Mouse (Mus musculus): ENCODE results near the gene Riok1. TPM values are rescaled to one million over a fixed set of nuclear protein-coding genes. Genes with fewer than 3 reads are reported as not detected.

Gene Riok1
- total RNA-seq, 2 experiments from 2014 or later: 80.5 to 98.5 TPM

DNA sequence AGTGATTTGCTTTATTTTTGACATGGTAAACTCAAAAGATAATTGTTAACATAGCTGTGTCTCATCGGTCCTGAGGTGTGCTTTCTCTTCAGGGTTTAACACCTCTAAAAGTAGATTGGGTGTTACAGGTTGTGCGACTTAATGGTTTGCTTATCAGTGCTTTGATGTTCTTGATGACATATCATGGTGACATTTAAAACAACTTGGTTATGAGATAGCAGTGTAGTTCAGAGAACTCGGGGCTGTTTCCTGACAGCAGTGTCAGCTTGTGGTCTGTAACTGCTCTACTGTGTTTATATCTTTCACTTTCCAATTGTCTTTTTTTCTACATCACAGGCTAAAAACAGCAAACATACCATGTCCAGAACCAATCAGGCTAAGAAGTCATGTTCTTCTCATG is 13.1 kb downstream of the Riok1 start:
- no peak for ATAC-seq (replicated peaks; ENCODE audit: low FRiP score, low TSS enrichment, poor library complexity, severe bottlenecking)

DNA sequence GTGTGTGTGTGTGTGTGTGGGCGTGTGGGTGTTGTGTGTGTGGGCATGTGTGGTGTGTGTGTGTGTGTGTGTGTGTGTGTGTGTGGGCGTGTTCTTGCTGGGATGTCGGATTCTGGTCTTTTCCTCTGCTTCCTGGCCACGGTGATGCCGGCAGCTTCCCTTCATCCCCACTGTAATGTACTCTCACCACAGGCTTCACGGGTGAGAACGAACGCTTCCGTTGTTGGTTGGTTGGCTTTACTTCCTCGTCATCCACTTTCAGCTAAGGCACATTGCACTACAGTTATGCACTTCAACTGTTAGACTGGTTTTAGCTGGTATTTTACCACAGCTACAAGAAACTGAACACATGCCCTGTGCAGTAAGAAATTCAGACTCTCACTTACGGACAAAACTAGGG is 25.9 kb downstream of the Riok1 start:
- ATAC-seq (replicated peaks; ENCODE audit: low FRiP score, low TSS enrichment, poor library complexity, severe bottlenecking): no peak

DNA sequence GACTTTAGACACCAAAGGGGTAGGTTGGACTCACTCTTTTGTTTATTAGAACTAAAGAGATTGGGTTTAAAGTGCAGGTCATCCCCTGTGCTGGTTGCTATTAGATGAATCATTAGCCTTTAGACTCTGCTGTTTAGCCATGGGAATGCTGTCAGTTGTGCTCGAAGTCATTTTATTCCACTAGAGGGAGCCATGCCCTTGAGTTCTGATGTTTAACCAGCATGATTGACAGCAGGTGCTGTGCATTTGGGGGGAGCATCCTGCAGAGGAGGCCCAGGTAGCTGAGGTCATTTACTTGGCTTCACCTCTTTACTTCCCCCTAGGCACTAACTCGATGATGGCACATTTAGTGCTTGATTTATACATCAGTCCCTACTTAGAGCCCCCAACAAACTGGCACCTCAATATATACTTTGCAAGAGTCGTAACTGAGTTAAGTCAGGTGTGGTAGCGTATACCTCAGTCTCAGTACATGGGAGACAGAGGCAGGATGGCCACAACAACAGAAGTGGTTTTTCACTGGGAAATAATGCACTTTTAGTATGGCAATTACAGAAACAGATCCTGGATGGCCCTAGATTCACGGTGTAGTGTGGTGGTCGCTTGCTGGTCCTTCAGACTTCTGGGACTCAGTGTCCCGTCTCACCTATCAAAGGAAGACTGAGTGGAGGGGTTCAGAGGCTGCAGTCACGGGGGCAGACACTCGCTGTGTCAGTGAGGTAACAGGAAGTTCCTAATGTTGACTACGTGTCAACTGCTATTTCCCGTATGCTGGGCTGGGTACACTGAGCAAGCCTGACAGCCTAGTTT is 28.3 kb downstream of the Riok1 start:
- peak; percentile 77 for ATAC-seq (replicated peaks; ENCODE audit: low FRiP score, low TSS enrichment, poor library complexity, severe bottlenecking)

DNA sequence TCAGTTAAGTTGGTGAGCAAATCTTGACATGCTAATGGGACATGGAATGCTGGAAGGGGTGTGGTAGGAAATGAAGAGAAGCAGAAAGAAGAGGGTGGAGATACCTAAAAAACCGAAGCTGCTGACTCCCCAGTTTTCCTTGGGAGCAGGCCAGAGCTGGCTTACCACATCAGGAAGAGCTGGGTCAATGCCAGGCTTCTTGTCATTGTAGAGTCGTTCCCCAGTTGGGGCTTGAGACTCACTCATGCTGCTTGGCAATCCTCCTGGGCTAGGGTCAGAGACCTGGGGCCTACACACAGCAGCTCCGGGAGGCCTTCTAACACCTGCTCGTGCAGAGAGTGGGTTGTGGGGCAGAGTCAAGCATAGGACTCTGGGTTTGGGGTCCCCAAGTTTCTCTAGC is 34.1 kb downstream of the Riok1 start:
- no peak for ATAC-seq (replicated peaks; ENCODE audit: low FRiP score, low TSS enrichment, poor library complexity, severe bottlenecking)

- ATAC-seq (replicated peaks; ENCODE audit: low FRiP score, low TSS enrichment, poor library complexity, severe bottlenecking): peak; percentile 81
Observed at GRCm38 (mm10) chr13:38073374-38074307, 36.8 kb downstream of the Riok1 start.

- ATAC-seq (replicated peaks; ENCODE audit: low FRiP score, low TSS enrichment, poor library complexity, severe bottlenecking): peak; percentile 13
Observed at GRCm38 (mm10) chr13:38074404-38074803, 37.6 kb downstream of the Riok1 start.

DNA sequence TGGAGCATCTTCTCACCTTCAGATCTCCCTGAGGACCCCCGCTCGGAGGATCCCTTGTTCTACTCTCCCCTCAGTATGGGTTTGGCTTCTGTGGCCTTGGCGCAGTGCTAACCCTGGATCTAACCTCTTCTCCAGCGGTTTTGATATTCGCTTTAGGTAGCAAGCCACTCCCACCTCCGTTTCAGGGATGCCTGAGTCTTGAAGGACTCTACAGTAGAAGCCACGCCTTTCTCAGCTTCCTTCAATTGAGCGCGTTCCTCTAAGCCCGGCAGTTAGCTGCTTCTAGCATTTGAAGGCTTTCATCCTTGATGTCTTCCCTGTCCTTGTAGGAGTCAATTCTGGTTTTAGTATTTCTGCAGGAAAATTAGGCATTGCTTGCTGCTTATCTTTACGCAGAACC is 40.3 kb downstream of the Riok1 start:
- ATAC-seq (replicated peaks; ENCODE audit: low FRiP score, low TSS enrichment, poor library complexity, severe bottlenecking): 0 out of 2 replicates have a peak, but pooled peaks have one; percentile 26

GRCm38 (mm10) chr13:38078836-38079235 is 42.0 kb downstream of the Riok1 start:
- no peak for ATAC-seq (replicated peaks; ENCODE audit: low FRiP score, low TSS enrichment, poor library complexity, severe bottlenecking)

- ATAC-seq (replicated peaks; ENCODE audit: low FRiP score, low TSS enrichment, poor library complexity, severe bottlenecking): no peak
Observed at GRCm38 (mm10) chr13:38079366-38079765, 42.6 kb downstream of the Riok1 start.

DNA sequence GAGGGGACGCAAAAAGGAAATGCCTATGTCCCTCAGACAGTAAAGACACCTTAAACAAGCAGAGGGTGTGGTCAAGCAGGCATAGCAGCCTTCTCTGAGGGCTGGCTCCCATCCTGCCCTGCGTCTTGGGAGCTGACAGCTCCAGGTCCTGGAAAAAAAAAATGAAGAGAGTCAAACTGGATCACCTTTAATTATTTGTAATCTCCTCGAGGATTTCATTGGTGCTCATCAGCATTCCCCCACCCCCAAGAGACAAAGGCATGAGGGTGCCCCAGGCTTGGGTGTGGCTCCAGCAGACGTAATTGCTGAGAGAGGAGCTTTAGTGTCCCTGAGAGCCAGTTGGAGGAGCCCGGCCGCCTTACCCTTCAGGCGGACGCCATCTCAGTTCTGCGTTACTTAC is 43.2 kb downstream of the Riok1 start:
- ATAC-seq (replicated peaks; ENCODE audit: low FRiP score, low TSS enrichment, poor library complexity, severe bottlenecking): no peak

DNA sequence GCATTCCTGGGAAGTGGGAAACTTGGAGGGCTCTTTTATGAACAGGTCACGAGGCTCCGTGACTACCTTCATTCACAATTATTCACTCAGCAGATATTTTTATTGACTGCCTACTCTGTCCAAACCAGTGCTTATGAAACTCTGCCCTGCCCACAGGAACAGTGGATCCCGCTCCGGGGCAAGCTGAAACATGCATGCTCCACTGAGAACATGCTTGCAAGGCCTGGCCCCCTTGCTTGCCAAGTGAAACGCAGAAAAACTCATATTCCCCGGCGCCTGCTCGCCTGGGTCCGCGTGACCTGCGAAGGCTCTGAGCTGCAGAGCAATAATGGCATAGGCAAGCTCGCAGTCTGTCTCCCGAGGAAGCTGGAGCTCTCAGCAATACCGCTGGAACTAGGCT is 43.9 kb downstream of the Riok1 start:
- no peak for ATAC-seq (replicated peaks; ENCODE audit: low FRiP score, low TSS enrichment, poor library complexity, severe bottlenecking)

DNA sequence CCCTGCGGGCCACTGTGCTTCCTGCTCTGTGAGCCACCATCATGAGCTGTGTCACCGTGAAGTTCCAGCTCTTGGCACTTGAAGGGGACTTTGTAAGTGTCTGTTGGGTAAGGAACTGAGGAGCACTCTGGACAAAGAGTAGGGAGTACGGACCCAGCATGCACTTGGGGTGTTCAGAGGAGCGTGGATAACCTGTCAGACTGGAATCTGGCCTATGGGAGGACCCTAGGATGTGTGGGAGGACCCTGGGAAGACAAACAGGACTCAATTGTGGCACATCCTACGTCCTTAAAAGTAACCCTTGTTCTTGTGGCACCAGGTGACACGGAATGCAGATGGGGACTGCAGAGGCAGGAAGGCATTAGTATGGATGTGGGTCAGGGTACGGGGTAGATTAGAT is 44.4 kb downstream of the Riok1 start:
- ATAC-seq (replicated peaks; ENCODE audit: low FRiP score, low TSS enrichment, poor library complexity, severe bottlenecking): no peak

DNA sequence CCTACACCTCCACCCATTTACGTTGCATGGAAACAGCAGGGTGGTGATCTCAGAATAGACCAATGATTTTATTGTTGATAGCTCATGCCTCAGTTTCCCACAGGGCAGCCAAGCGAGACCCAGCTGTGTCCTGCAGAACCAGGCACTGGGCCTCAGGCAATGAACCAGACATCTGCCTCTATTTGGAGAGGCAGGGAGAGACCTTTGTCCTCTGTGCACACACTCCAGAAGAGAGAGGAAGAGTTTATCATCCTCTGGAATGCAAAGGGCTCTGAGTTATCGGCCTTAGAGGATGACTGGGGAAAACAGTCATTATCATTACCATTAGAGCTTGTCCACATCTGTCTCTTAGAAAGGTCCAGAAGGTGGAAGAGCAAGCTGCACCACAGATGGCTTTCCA is 49.9 kb downstream of the Riok1 start:
- ATAC-seq (replicated peaks; ENCODE audit: low FRiP score, low TSS enrichment, poor library complexity, severe bottlenecking): no peak

- ATAC-seq (replicated peaks; ENCODE audit: low FRiP score, low TSS enrichment, poor library complexity, severe bottlenecking): no peak
Observed at GRCm38 (mm10) chr13:38088008-38088407, 51.2 kb downstream of the Riok1 start.

GRCm38 (mm10) chr13:38089449-38089848 is 52.7 kb downstream of the Riok1 start:
- ATAC-seq (replicated peaks; ENCODE audit: low FRiP score, low TSS enrichment, poor library complexity, severe bottlenecking): no peak

DNA sequence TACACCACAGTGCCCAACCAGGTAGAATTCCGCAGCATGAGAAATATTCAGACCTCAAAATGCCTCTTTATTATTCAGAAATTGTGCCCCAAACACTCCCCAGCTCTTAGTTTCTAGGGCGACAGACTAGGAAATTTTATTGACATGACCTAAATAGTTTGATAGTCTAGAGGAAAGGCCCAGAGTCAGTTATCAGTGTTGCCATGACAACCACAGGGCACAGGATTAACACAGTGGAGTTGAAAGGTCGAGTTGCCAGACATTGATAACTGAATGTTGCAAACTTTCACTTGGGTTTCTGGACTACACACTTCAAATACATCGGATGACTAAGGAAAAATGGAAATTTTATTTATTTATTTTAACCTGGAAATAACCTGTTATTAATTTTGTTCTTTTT is 53.1 kb downstream of the Riok1 start:
- no peak for ATAC-seq (replicated peaks; ENCODE audit: low FRiP score, low TSS enrichment, poor library complexity, severe bottlenecking)

DNA sequence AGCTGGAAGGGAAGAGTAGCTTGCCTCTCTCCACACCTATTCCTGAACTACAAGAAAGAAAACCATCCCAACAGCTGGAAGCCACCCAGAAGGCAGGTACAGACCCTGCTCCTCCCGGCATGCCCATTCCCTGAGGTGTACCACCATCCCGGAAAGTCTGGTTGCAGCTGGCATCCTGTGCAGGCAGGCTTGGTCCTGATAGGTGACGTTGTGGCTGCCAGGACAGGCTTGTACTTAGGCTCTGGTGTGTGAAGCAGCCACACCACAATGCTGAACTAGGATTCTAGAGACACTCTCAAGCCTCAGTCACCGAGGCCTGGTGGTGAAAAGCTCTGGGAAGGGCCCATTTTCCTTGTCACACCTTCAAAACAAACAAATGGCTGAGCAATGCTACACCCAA is 59.4 kb downstream of the Riok1 start:
- ATAC-seq (replicated peaks; ENCODE audit: low FRiP score, low TSS enrichment, poor library complexity, severe bottlenecking): no peak

DNA sequence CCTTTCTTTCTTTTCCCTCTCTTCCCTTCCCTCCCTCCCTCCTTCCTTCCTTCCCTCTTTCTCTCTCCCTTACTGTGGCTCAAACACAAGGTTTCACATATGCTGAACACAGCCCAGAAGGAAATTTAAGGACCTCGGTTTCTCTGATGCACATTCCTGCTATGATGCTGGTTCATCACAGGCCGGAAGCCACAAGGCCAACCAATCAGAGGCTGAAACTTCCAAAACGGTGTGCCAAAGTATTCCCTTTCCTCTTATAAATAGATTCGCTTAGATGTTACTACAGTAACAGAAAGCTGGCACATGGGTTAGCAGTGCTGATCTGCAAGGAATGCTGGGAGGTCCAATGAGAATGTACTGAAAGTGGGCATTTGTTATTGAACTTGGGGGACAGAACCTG is 66.6 kb downstream of the Riok1 start:
- ATAC-seq (replicated peaks; ENCODE audit: low FRiP score, low TSS enrichment, poor library complexity, severe bottlenecking): no peak

GRCm38 (mm10) chr13:38104501-38104900 is 67.7 kb downstream of the Riok1 start:
- ATAC-seq (replicated peaks; ENCODE audit: low FRiP score, low TSS enrichment, poor library complexity, severe bottlenecking): no peak

- ATAC-seq (replicated peaks; ENCODE audit: low FRiP score, low TSS enrichment, poor library complexity, severe bottlenecking): no peak
Observed at GRCm38 (mm10) chr13:38109081-38109480, 72.3 kb downstream of the Riok1 start.

Data from megakaryocyte-erythroid progenitor cell, adult 5-6 weeks (primary cell).